Mouse (Mus musculus) frontal cortex, postnatal 14 days (tissue): ENCODE data around the gene Ptpn11.
A peak's percentile ranks its signal among the peaks of the same experiment; 100 is the strongest.
"Not testable (repeated sequence)": the region's sequence is repeated elsewhere in the genome, so short reads cannot be mapped to it uniquely, and the experiment has no call there.

ENCODE experiments used
- DNase-seq, 2 experiments: peaks; one replicate each; pipeline ENCODE4 v3.0.0; 2022; ENCODE audit warnings: low spot score in 2 of 2

Ptpn11 gene

DNA sequence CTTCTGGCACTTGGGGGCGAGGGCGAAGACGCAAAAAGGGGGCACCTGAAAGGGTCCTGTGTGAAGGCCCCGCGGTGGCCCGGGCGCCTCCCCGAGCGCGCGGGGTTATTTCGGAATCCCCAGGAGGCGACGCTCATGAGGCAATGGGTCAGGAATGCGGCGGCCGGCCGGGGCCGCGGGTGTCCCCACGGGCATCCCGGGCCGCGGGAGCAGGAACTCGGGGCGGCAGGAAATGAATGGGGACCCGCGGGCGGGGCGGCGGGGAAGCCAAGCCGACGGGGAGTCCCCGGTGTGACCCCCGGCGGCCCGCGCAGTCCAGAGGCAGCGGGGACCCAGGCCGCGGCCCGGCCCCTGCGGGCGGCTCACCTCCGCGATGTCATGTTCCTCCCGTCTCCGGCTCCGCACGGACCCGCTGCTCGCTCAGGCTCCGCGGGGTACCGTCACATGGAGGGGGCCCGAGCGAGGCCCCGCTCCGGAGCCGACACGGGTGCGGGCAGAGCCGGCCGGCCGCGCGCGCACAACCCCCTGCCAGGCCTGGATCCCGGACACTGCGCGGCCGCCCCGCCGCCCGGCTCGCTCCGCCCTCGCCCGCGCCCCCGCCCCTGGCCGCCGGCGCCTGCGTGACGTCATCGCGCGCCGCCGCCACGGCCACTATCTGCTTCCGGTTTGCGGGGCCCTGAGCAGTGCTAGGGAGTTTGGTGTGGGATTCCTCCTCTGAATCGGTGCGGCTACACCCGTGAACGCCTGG, at the start of gene Ptpn11:
TSS of gene Ptpn11 (minus strand) at position 562 of the 748 bp plus-strand sequence.
- peak; percentile 55 to 68 for DNase-seq

DNA sequence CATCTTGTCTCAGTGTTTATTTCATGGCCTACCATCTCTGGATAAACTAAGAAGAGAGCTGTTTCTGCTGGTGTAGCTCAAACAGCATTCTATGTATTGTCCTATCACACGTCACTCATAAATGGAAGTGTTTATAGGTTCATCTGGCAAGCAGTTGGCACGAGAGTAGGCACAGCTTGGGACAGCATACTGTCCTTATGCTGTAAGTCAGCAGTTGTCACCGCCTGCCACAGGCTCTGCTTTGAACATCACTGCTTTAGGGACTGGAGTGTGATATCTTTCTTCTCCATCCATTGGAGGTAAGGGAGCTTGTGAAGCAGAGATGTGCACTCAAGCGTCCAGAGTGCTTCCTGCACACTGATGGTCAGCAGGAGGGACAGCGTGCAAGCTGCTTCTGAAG, 48.6 kb upstream of the Ptpn11 start:
- no peak for DNase-seq

DNA sequence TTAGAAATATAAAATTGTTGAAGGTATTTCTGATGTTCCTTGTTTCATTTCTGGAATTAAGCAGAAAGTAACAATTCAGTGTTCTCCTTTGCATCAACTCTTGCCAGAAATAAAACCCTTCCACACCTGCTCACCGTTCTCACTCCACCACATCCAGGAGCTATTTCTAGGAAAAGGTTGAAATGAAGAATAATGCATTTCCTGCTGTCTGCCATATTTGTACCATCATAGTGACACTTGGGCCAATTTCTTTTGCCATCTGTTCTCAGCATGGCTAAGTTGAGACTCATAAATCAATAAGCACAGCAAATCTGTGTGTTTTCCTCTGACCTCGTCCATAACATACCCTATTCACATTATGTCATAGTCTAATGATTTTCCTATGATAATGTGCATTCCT, 47.0 kb upstream of the Ptpn11 start:
- no peak for DNase-seq

DNA sequence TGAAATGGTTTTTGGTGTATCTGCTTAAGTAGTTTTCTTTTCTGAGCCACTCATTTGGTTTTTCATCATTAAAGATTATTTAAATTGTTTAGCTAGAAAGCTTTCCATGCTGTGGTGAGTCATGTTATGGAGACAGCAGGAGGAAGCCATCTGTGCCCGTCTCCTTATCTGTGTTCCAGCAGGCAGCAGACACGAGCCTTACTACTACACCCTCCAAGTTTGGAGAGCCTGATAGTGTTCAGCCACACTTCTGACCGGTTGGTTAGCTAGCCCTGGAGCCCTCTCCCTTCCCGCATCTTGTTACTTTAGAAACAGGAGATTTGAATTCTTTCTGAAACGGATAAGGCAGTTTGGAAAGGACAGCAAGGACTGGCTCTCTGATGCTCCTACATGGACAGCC, 45.0 kb upstream of the Ptpn11 start:
- DNase-seq, result peak in 1 of 2 experiments; percentile 20

DNA sequence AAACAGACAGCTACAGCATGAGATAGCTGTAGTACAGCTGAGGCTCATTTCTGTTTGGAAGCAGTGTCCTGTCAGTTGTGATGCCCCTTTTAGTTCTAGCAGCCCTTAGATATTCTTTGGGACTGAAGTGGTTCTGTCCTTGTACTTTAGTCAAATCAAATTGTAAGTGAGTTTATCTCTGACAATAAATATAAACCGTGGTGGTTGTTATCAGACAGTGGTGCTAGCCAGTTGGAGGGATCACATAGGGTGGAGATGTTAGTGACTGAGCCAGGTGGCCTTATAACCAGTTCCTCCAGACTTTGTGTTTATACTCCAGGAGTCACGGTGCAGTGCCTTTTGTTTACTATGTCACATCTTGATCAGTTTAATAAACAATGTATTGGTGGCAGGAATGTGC, 42.5 kb upstream of the Ptpn11 start:
- DNase-seq, result no peak

DNA sequence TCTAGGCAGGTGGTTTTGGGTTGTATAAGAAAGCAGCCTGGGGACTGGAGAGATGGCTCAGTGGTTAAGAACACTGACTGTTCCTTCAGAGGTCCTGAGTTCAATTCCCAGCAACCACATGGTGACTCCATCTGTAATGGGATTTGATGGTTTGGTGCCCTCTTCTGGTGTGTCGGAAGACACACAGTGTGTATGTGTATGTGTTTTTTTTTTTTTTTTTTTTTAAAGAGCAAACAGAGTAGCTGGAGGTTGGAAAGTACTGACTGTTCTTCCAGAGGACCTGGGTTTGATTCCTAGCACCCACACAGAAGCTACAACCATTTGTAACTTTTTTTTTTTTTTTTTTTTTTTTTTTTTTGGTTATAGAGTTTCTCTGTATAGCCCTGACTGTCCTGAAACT, 41.6 kb upstream of the Ptpn11 start:
- no peak for DNase-seq

DNA sequence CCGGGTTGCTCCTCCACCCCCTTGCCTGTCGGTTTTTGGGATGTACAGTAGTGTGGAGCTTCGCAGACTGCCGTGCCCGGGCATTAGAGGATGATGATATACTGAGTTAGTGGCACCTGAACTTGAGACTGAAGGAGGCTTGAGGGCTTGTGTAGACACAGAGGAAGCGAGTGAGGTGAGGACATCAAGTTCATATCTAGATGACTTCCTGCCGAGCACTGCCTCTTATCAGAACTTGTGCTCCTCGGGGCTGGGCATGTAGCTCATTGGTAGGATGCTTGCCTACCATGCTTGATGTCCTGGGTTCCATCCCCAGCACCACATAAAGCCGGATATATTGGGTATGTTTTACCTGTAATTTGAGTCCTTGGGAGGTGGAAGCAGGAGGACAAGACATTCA, 39.6 kb upstream of the Ptpn11 start:
- no peak for DNase-seq

DNA sequence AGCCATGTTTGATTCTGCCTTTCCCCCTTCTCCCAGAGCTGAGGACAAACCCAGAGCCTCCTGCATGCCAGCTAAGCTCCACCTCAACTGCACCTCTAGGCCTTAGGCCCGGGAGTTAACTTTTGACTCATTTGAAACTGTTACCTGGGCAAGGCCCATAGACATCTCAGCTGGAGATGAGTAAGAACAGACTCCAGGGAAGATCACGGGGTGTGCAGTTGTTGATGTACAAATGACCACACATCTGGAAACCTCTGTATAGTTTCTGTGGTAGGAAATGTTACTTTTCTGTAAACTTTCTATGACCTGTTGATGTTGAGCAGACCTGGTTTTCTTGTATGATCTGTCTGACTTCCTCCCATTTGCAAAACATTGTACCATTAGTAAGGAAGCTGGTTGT, 38.0 kb upstream of the Ptpn11 start:
- DNase-seq, result no peak

DNA sequence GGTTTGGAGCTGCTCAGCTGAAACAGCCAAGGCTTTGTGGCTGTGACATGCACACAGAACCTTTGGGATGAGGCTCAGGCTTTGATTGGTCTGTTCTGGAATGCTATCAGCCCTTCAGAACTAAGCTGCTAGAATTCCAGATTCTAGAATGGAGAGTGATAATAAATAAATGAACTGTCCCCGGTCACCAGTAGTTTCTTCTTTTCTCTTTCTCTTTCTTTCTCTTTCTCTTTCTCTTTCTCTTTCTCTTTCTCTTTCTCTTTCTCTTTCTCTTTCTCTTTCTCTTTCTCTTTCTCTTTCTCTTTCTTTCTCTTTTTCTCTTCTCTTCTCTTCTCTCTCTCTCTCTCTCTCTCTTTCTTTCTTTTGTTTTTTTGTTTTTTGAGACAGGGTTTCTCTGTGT, 36.1 kb upstream of the Ptpn11 start:
- not testable (repeated sequence) for DNase-seq

DNA sequence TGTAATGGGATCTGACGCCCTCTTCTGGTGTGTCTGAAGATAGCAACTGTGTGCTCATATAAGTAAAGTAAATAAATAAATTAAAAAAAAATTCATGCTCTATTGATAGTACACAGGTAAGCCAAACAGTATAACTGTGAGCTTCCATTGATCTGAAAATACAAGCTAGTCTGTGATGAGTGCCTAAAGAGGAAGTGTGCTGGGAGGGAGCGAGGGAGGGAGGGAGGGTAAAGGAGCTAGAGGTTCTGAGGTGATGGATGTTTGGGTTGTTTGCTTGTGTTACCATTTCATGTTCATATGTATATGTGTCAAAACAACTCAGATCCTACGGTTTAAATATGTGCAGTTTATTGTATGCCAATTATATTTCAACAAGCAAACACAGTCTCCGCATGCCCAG, 35.6 kb upstream of the Ptpn11 start:
- DNase-seq, result no peak

DNA sequence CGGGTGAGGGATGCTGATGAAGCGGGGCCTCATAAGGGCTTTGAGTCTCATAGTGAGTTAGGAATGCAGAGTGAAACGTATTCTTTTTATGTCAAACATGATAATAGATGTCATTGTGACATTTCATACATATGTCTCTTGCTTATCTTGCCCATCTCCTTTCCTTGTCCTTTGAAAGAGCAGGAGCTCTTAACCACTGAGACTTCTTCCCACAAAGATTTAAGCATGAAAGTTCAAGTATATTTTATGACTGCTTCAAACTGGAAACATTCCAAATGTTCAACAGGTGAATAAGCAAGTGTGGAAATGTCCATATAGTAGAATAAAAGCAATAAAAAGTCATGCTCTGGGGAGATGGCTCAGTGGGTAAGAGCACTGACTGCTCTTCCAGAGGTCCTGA, 35.2 kb upstream of the Ptpn11 start:
- DNase-seq, result no peak

DNA sequence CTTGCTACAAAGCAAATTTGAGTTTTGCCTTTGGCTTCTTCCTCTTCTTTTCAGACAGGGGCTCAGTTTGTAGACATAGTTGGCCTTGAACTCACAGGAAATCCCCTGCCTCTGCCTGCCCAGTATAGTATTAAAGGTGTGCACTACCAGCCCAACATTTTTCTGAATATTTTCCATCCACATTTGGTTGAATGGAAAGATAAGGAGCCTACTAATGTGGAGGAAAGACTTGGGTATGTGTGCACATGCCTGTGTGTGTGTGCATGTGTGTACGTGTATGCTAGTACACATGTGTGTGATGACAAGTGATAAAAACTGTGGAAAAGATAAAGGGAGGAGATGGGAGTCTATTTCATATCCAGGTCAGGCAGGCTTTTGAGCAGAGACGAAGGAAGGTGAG, 34.7 kb upstream of the Ptpn11 start:
- DNase-seq, result no peak

DNA sequence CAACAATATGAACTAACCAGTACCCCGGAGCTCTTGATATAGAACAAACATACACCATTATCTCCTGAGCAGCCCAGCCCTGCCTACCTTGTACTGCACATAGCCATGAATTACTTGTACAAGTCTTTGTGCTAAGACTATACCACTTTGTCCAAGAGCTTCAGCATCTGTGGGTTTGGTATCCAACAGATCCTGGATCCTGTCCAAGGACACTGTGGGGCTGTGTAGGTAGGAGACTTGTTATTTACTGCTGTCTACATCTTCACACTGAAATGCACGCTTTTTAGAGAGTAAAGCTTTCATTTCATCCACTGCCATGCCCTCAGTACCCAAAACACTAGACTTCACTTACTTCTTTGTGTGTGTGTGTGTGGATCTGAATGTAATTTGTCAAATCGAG, 33.7 kb upstream of the Ptpn11 start:
- DNase-seq, result no peak

DNA sequence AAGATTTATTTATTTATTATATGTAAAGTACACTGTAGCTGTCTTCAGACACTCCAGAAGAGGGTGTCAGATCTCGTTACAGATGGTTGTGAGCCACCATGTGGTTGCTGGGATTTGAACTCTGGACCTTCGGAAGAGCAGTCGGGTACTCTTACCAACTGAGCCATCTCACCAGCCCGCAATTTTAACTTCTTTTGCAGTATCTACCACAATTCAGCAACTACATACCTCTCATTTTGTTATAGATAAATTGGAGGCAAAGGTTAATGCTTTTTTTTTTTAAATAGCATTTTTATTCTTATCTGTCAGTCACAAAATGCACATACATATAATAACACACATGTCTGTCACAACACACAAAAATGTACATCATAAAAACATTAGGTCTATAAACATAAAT, 32.8 kb upstream of the Ptpn11 start:
- not testable (repeated sequence) for DNase-seq

DNA sequence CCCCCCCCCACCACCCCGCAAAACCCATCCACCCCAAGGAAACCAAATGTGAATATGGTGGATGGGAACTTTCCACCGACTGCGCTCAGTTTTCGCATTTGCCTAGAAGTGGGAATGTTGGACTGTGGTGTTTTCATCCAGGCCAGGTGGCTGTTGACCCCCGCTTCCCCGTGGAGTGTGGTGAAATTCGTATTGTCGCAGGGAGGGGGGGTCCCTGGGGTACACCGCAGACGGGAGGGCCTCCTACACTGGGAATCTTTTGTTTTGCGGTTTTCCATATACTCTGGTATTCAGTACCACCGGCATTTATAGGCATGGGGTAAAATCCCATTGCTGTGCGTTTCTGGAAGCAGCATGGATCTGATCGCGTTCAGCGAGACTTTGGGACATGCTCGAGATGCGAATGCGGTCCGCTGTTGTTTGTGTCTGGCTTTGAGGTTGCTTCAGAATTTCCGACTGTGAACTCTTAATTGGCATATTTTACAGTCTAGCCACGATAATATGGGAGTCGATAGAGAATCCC, 30.2 kb upstream of the Ptpn11 start:
- no peak for DNase-seq

DNA sequence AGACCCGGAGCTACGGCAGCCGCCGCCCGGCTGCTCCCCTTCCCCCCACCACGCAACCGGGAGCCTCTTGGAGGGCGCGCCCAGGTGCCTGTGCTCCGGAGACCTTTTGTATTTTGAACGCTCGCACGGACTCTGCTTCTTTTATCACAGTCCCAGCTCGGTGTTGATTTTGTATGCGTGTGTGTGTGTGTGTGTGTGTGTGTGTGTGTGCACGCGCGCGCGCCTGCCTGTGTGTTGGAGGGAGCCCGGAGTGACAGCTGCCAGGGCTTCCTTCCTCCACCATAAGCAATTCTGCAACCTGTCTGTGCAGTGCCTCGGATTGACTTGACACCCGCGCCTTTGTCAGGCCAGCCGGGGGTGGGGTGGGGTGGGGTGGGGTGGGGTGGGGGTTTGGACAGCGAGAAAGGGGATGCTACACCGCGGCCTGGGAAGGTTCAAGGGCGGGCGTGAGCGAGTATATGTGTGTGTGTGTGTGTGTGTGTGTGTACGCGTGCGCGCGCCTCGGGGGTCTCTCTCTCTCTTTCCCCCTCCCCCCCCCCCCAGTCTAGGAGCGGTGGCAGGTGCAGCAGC, 29.6 kb upstream of the Ptpn11 start:
- no peak for DNase-seq

DNA sequence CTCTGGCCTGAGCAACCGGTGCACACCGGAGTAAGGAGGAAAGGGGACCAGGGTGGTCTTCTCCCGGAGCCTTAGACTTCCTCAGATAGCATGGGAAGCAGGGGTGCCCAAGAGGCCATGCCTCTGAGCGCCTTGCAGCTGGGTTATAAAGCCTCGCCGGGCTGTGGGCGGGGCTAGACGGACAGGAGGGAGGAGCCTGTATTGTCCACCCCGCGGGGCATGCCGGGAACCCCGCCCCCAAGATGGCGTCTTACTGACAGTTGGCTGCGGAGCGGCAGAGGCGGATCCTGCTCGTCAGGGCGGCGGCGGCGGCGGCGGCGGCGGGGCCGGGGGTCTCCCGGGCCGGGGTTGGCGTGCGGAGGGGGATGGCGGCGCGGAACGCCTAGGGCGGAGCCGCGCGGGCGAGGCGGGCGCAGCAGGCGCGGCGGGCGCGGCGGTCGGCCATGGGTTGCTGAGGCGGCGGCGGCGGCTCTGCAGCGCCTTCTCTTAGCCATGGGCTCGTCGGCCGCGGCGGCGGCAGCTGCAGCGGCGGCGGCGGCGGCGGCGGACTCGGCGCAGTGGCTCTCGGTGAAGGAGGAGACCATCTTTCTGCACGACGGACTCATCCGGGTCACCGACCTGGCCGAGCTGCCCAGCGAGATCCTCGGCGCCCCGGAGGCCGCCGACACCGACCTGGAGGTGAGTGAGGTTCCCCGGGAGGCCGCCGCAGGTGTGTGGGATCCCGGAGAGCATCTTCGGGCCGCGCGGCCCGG, 29.0 kb upstream of the Ptpn11 start, which contains the start of gene Hectd4:
TSS of gene Hectd4 (plus strand) at position 240 of the 752 bp plus-strand sequence.
- DNase-seq, result peak; percentile 88 to 96

DNA sequence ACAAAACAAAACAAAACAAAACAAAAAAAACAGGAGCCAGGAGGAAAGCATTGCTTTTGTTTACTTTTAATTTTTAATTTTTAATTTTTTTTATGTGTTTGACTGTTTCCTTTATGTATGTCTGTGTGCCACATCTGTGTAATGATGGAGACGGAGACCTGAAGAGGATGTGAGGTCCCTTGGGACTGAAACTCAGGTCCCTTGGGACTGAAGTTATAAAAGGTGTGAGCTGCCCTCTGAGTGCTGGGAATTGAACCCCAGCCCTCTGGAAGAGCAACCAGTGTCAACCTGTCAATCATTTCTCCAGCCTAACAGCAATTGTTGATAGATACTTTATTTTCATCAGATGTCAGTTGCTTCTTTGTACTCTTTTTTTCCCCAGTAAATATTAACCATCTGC, 28.0 kb upstream of the Ptpn11 start:
- DNase-seq, result no peak

DNA sequence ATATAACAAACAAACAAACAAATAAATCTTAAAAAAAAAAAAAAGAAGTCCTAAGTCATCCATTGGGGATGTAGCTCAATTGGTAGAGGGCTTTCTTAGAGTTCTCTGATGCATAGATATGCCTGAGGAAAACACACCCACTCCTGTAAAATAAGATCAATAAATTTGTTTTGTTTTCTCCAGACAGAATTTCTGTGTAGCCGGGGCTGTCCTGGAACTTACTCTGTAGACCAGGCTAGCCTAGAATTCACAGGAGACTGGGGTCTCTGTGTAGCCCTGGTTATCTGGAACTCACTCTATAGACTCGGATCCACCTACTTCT, 26.1 kb upstream of the Ptpn11 start:
- no peak for DNase-seq

DNA sequence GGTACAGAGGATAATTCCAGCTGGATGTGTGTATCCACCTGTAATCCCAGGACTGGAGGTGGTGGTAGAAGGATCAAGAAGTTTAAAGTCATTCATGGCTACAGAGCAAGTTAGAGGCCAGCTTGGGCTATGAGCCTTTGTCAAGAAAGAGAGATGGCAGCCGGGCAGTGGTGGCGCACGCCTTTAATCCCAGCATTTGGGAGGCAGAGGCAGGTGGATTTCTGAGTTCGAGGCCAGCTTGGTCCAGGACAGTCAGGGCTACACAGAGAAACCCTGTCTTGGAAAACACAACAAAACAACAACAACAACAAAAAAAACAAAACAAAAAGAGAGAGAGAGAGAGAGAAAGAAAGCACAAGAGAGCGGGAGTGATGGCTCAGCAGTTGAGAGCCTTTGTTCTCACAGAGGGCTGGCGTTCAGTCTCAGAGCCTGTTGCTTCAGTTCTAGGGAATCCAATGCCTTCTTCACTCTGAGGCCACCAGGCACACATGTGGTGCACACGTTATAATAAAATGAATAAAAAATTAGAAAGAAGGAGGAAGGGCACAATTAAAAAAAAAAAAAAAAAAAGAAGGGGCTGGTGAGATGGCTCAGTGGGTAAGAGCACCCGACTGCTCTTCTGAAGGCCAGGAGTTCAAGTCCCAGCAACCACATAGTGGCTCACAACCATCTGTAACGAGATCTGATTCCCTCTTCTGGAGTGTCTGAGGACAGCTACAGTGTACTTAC, 25.6 kb upstream of the Ptpn11 start:
- DNase-seq, result not testable (repeated sequence)

DNA sequence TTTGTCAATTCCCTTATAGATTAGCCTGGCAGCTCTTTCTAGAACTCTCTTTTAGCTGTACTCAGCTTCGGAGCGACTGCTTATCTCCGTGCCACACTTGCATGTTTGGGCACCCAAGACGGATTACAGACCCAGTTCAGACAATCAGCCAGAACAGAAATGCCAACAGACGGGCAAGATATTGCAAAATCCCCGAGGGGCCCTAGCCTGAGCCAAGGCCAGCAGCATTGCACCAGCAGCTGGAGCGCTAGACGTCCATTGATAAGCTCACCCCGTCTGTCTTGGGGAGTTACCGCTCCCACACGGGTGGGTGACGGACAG, 24.9 kb upstream of the Ptpn11 start:
- no peak for DNase-seq

DNA sequence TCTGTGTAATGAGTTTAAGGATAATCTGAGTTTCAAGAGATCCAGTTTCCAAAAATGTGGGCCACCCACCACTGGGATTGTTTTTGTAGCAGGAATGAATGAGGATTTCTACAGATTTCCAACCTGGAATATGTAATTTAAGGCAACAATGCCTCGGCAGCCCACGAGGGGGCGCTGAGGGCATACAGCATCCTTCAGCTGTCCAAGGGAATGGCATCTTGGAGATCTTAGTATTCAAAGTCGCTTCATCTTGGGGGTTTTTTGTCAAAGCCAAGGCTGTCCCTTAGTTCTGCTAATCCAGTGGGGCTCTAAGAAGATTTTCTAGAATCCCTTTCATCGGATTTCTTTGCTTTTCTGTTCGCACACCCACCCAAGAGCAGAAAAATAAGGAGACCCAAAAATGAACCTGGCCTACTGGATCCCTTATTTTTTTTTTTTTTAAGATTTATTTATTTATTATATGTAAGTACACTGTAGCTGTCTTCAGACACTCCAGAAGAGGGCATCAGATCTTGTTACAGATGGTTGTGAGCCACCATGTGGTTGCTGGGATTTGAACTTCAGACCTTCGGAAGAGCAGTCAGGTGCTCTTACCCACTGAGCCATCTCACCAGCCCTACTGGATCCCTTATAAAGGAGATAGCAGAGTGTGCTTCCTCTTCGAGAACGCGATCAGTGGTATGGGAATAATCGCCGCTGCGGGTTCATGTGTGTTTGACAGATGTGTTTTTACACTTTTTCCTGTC, 24.4 kb upstream of the Ptpn11 start:
- DNase-seq, result peak; percentile 46 to 76
